Mouse (Mus musculus) myocyte (in vitro differentiated cells): ENCODE data around the gene Adra1b. TPM values are rescaled to one million over a fixed set of nuclear protein-coding genes. Genes with fewer than 3 reads are reported as not detected.

Source experiments
- H3K27me3 ChIP-seq: one replicate; pipeline ENCODE4 v1.6.1; 2011; ENCODE audit not compliant: control insufficient read depth, insufficient read depth, insufficient read length
- H3K36me3 ChIP-seq: one replicate; pipeline ENCODE4 v1.6.1; 2011; ENCODE audit not compliant: control insufficient read depth, insufficient read depth
- H3K4me2 ChIP-seq: one replicate; pipeline ENCODE4 v1.6.1; 2011; ENCODE audit warnings: low read depth, control low read depth
- H3K4me3 ChIP-seq: one replicate; pipeline ENCODE4 v1.5.1; 2011; ENCODE audit warnings: mild to moderate bottlenecking, control low read depth, moderate library complexity
- H3K79me2 ChIP-seq: one replicate; pipeline ENCODE4 v1.6.1; 2011; ENCODE audit not compliant: control insufficient read depth, insufficient read depth
- H3ac ChIP-seq: one replicate; pipeline ENCODE4 v1.6.1; 2011; ENCODE audit not compliant: control insufficient read depth, insufficient read length
- CEBPB ChIP-seq: IDR thresholded peaks from 2 replicates; pipeline ENCODE4 v1.6.1; 2011; ENCODE audit warnings: mild to moderate bottlenecking, moderate library complexity; ENCODE audit not compliant: poor library complexity, insufficient read depth, severe bottlenecking
- E2F4 ChIP-seq: IDR thresholded peaks from one replicate; pipeline ENCODE4 v1.6.1; 2011; ENCODE audit warnings: mild to moderate bottlenecking, control low read depth, moderate library complexity; ENCODE audit not compliant: insufficient read depth
- MAX ChIP-seq: IDR thresholded peaks from one replicate; pipeline ENCODE4 v1.6.1; 2011; ENCODE audit warnings: low read depth, mild to moderate bottlenecking, control low read depth
- MYOD1 ChIP-seq, 3 experiments: IDR thresholded peaks; one replicate each; pipeline ENCODE4 v1.6.1; 2011; ENCODE audit warnings: control low read depth in 2 of 3, low read depth in 2 of 3, mild to moderate bottlenecking in 2 of 3, moderate library complexity in 1 of 3; ENCODE audit not compliant: insufficient read length in 2 of 3, control insufficient read depth in 1 of 3
- MYOG ChIP-seq, 3 experiments: IDR thresholded peaks; one replicate each; pipeline ENCODE4 v1.6.1; 2011; ENCODE audit warnings: control low read depth in 2 of 3, low read depth in 2 of 3, mild to moderate bottlenecking in 2 of 3; ENCODE audit not compliant: insufficient read length in 2 of 3, control insufficient read depth in 1 of 3, insufficient read depth in 1 of 3
- POLR2A ChIP-seq: IDR thresholded peaks from one replicate; pipeline ENCODE4 v1.6.1; 2011; ENCODE audit warnings: low read depth, mild to moderate bottlenecking, control low read depth, moderate library complexity; ENCODE audit not compliant: insufficient read length
- POLR2AphosphoS2 ChIP-seq: IDR thresholded peaks from one replicate; pipeline ENCODE4 v1.6.1; 2011; ENCODE audit warnings: low read depth, control low read depth; ENCODE audit not compliant: insufficient read length
- REST ChIP-seq: IDR thresholded peaks from one replicate; pipeline ENCODE4 v1.6.1; 2011; ENCODE audit warnings: mild to moderate bottlenecking, control low read depth, moderate library complexity; ENCODE audit not compliant: insufficient read depth, insufficient read length
- SRF ChIP-seq: IDR thresholded peaks from one replicate; pipeline ENCODE4 v1.6.1; 2011; ENCODE audit warnings: low read depth; ENCODE audit not compliant: control insufficient read depth, insufficient read length
- TCF12 ChIP-seq: IDR thresholded peaks from one replicate; pipeline ENCODE4 v1.6.1; 2011; ENCODE audit warnings: mild to moderate bottlenecking, control low read depth; ENCODE audit not compliant: poor library complexity, insufficient read depth, severe bottlenecking
- TCF3 ChIP-seq: IDR thresholded peaks from one replicate; pipeline ENCODE4 v1.6.1; 2011; ENCODE audit warnings: low read depth, control low read depth; ENCODE audit not compliant: insufficient read length
- USF1 ChIP-seq: IDR thresholded peaks from one replicate; pipeline ENCODE4 v1.6.1; 2011; ENCODE audit warnings: low read depth, mild to moderate bottlenecking, control low read depth, moderate library complexity
- polyA plus RNA-seq: library from polyadenylated mRNA; unstranded; fragments of >200 nt; fragmentation: generic; extraction: Trizol; gene quantifications from one replicate; pipeline ENCODE4 v1.2.1, GENCODE M21; 2012; ENCODE audit warnings: missing spikeins

The Adra1b gene
- polyA plus RNA-seq, 1 experiment, result 1.9 TPM

DNA sequence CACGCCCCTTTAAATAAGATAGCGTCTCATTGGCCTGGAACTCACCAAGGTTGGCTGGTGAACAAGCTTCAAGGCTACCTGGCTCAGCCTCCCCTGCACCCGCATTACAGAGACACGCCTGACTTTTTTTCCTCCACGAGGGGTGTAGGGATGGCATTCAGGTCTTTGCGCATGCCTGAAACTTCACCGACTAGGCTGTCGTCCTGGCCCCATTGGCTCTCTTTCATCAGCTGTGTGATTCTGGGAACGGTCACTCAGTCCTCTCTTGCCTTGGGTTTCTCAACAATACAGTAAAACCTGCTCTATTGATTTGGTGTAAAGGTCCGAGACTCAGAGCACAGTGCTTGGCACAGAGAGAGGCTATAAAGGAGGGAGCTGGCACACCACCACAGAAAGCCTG is 2.3 kb upstream of the Adra1b start:
- Histone ChIP-seq H3K27me3 (no peaks in the 10 kb centered on the region), H3K4me3 (no peak overlapping the region), H3ac (no peak overlapping the region), H3K79me2 (no peaks in the 10 kb centered on the region), H3K4me2 (no peak overlapping the region), H3K36me3 (no peaks in the 10 kb centered on the region)
- TF ChIP-seq MYOD1 (IDR thresholded peaks at IDR 0.05; ENCODE audit: control insufficient read depth in 1 of 3, insufficient read length in 2 of 3, low read depth in 2 of 3) (no peak), E2F4 (no peak), TCF12 (no peak), CEBPB (no peak), USF1 (no peak), POLR2A (no peak), MYOG (IDR thresholded peaks at IDR 0.05; ENCODE audit: control insufficient read depth in 1 of 3, insufficient read depth in 1 of 3, insufficient read length in 2 of 3, low read depth in 2 of 3) (no peak), POLR2AphosphoS2 (no peak), MAX (no peak), SRF (no peak), REST (no peak), TCF3 (no peak)

- Histone ChIP-seq H3K36me3 (no peaks in the 10 kb centered on the region), H3ac (no peak overlapping the region), H3K4me3 (no peak overlapping the region)
Measured at GRCm38 (mm10) chr11:43899696-43900095, 1.3 kb downstream of the Adra1b start.

GRCm38 (mm10) chr11:43895323-43895722 is 5.7 kb downstream of the Adra1b start:
- Histone ChIP-seq H3K4me3 (no peak overlapping the region), H3ac (no peak overlapping the region), H3K27me3 (no peaks in the 10 kb centered on the region), H3K36me3 (no peaks in the 10 kb centered on the region), H3K79me2 (no peaks in the 10 kb centered on the region), H3K4me2 (no peak overlapping the region)
- TF ChIP-seq TCF3, result no peak

More at GRCm38 (mm10) chr11:43899696-43900095, 1.3 kb downstream of the Adra1b start:
- no peaks in the 10 kb centered on the region for H3K27me3 ChIP-seq
- no peak overlapping the region for H3K4me2 ChIP-seq
- TF ChIP-seq TCF12, result no peak
- TF ChIP-seq USF1, result no peak
- no peak for TF ChIP-seq E2F4
- TF ChIP-seq POLR2A, result no peak
- TF ChIP-seq REST, result no peak
- TF ChIP-seq POLR2AphosphoS2, result no peak
- no peak for TF ChIP-seq CEBPB
- TF ChIP-seq SRF, result no peak
- TF ChIP-seq MAX, result no peak
- TF ChIP-seq TCF3, result no peak
- TF ChIP-seq MYOD1 (IDR thresholded peaks at IDR 0.05; ENCODE audit: control insufficient read depth in 1 of 3, insufficient read length in 2 of 3, low read depth in 2 of 3), result no peak
- no peaks in the 10 kb centered on the region for H3K79me2 ChIP-seq

DNA sequence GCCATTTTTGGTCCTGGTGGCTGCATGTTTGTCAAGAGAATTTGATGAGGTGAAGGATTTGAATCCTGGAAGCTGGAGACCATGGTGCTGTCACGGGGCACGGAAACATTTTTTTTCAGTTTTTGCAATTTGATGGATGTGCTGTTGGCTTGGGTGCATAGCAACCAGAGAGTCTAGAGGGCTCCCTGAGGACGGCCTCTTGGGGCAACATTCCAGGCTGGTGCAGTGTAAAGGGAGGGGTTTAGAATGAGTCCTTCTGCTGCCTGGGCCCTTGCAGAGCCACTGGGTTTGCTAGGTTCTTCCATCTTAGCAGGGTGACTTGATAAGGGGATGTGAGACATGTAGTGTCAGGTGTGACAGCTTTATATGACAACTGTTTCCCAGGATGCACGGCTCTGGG is 8.5 kb downstream of the Adra1b start:
- TF ChIP-seq TCF3, result no peak
- TF ChIP-seq MYOD1 (IDR thresholded peaks at IDR 0.05; ENCODE audit: control insufficient read depth in 1 of 3, insufficient read length in 2 of 3, low read depth in 2 of 3), result peak in 2 of 3 experiments; percentile 26 to 40
- TF ChIP-seq MAX, result no peak
- TF ChIP-seq POLR2AphosphoS2, result no peak
- Histone ChIP-seq H3K79me2 (no peaks in the 10 kb centered on the region), H3K4me3 (no peak overlapping the region), H3ac (no peak overlapping the region), H3K27me3 (no peaks in the 10 kb centered on the region), H3K4me2 (no peak overlapping the region), H3K36me3 (no peaks in the 10 kb centered on the region)

- Histone ChIP-seq H3K36me3 (no peaks in the 10 kb centered on the region), H3K4me2 (no peak overlapping the region)
Measured at GRCm38 (mm10) chr11:43891457-43891856, 9.6 kb downstream of the Adra1b start.

GRCm38 (mm10) chr11:43889208-43889915 is 11.6 kb downstream of the Adra1b start:
- no peaks in the 10 kb centered on the region for H3K36me3 ChIP-seq
- H3ac ChIP-seq, result no peak overlapping the region
- TF ChIP-seq MYOG (IDR thresholded peaks at IDR 0.05; ENCODE audit: control insufficient read depth in 1 of 3, insufficient read depth in 1 of 3, insufficient read length in 2 of 3, low read depth in 2 of 3) (peak; percentile 12 to 77 (median 52)), TCF12 (no peak), MYOD1 (IDR thresholded peaks at IDR 0.05; ENCODE audit: control insufficient read depth in 1 of 3, insufficient read length in 2 of 3, low read depth in 2 of 3) (peak; percentile 28 to 72 (median 68))
- H3K4me3 ChIP-seq, result no peak overlapping the region
- no peaks in the 10 kb centered on the region for H3K79me2 ChIP-seq
- H3K4me2 ChIP-seq, result peak overlapping the region; percentile 27
- no peaks in the 10 kb centered on the region for H3K27me3 ChIP-seq

More at GRCm38 (mm10) chr11:43891457-43891856, 9.6 kb downstream of the Adra1b start:
- Histone ChIP-seq H3K4me3 (no peak overlapping the region), H3K79me2 (no peaks in the 10 kb centered on the region), H3ac (no peak overlapping the region), H3K27me3 (no peaks in the 10 kb centered on the region)
- no peak for TF ChIP-seq POLR2A
- no peak for TF ChIP-seq SRF
- TF ChIP-seq MYOG (IDR thresholded peaks at IDR 0.05; ENCODE audit: control insufficient read depth in 1 of 3, insufficient read depth in 1 of 3, insufficient read length in 2 of 3, low read depth in 2 of 3), result peak in 1 of 3 experiments; percentile 29
